Mouse (Mus musculus) forebrain, postnatal 0 days (tissue): ENCODE data around the gene Six6. TPM values are rescaled to one million over a fixed set of nuclear protein-coding genes. Genes with fewer than 3 reads are reported as not detected.

Experiments
- ATAC-seq: fragments of 200-750 bp; cut with Nextera tagmentation; 2 replicates; pipeline ENCODE4 v1.8.0; 2017; ENCODE audit warnings: mild to moderate bottlenecking, moderate library complexity
- DNase-seq: peaks from one replicate; pipeline ENCODE4 v3.0.0-alpha.2; 2015
- H3K27ac ChIP-seq: fragments of 300-500 bp; sonication (generic); 2 replicates; pipeline ENCODE4 v1.5.1; 2014; ENCODE audit warnings: low read depth, mild to moderate bottlenecking, antibody characterized with exemption, low read length, moderate library complexity, mixed read lengths
- H3K27me3 ChIP-seq: fragments of 300-500 bp; sonication (generic); 2 replicates; pipeline ENCODE4 v1.6.1; 2014; ENCODE audit warnings: mild to moderate bottlenecking, low read length, mixed read lengths; ENCODE audit not compliant: insufficient read depth
- H3K36me3 ChIP-seq: fragments of 300-500 bp; sonication (generic); 2 replicates; pipeline ENCODE4 v1.6.1; 2014; ENCODE audit warnings: mild to moderate bottlenecking, moderate library complexity; ENCODE audit not compliant: insufficient read depth
- H3K4me1 ChIP-seq: fragments of 300-500 bp; sonication (generic); 2 replicates; pipeline ENCODE4 v1.6.1; 2014; ENCODE audit warnings: antibody characterized with exemption; ENCODE audit not compliant: insufficient read depth
- H3K4me2 ChIP-seq: fragments of 300-500 bp; sonication (generic); 2 replicates; pipeline ENCODE4 v1.6.1; 2014; ENCODE audit warnings: low read depth, mild to moderate bottlenecking, moderate library complexity
- H3K4me3 ChIP-seq: fragments of 300-500 bp; sonication (generic); 2 replicates; pipeline ENCODE4 v1.5.1; 2014; ENCODE audit warnings: low read depth, low read length, mixed read lengths
- H3K9ac ChIP-seq: fragments of 300-500 bp; sonication (generic); 2 replicates; pipeline ENCODE4 v1.6.1; 2014; ENCODE audit warnings: mild to moderate bottlenecking
- H3K9me3 ChIP-seq: fragments of 300-500 bp; sonication (generic); 2 replicates; pipeline ENCODE4 v1.6.1; 2016; ENCODE audit warnings: low read length
- CTCF ChIP-seq: sonication (generic); IDR thresholded peaks from 2 replicates; pipeline ENCODE4 v1.5.1; 2016; ENCODE audit warnings: antibody characterized with exemption, control low read depth, low read depth
- WGBS: fragments of 180-500 bp; shearing (Covaris S2); extraction: QIAGEN DNeasy Blood & Tissue Kit; methylation state at CpG from one replicate; pipeline ENCODE4 v1.1.7; 2014; 5-methylcytosine and 5-hydroxymethylcytosine counted together
- polyA plus RNA-seq: library from polyadenylated mRNA; unstranded; fragments of >200 nt; fragmentation: Nextera tagmentation; extraction: Ambion mirVana; gene quantifications from 2 replicates; pipeline ENCODE4 v1.2.1, GENCODE M21; 2015
- total RNA-seq: library from RNA; depleted of rRNA; stranded (reverse); fragments of >200 nt; gene quantifications from 2 replicates; pipeline ENCODE4 v1.2.3, GENCODE M21; 2014

The Six6 gene
- total and polyA plus RNA-seq, 2 experiments from 2014 or later, result 0.77 to 4.0 TPM

DNA sequence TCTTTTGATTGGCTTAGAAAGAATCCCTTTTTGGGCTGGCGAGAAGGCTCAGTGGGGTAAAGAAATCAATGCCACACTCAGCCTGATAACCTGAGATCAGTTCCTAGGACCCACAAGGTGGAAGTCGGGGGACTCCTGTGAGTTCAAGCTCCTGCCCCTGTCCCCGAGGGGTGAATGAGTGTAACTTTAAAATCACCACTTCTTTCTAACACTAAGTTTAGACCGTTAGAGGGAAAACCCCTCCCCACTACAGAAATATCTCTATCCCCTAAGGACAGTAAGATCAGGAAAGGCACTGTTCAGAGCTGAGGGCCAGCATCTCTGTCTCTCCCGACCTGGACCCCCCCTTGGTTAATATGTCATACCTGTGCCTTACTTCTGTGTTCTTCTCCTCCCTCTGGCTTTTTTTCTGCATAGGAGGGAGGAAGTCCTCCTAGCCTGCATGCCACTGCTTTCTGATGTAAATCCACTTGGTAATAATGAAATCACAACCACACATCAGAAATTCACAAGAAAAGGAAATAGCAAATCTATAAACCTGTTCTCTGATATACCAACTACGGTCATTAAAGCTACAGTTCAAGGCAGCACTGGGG, 18.2 kb downstream of the Six6 start:
- DNase-seq (no peak), ATAC-seq (no peak)
- H3K9me3 ChIP-seq, result no peaks in the 10 kb centered on the region
- WGBS, result 78% methylated on average over 6 of the region's 6 CpGs
- peaks cover 12% of the 10 kb centered on the region for H3K27me3 ChIP-seq
- H3K27ac ChIP-seq, result no peak overlapping the region
- no peaks in the 10 kb centered on the region for H3K36me3 ChIP-seq
- H3K4me1 ChIP-seq, result no peaks in the 10 kb centered on the region
- H3K4me2 ChIP-seq, result no peak overlapping the region
- no peak for TF ChIP-seq CTCF
- H3K4me3 ChIP-seq, result no peak overlapping the region
- no peak overlapping the region for H3K9ac ChIP-seq

DNA sequence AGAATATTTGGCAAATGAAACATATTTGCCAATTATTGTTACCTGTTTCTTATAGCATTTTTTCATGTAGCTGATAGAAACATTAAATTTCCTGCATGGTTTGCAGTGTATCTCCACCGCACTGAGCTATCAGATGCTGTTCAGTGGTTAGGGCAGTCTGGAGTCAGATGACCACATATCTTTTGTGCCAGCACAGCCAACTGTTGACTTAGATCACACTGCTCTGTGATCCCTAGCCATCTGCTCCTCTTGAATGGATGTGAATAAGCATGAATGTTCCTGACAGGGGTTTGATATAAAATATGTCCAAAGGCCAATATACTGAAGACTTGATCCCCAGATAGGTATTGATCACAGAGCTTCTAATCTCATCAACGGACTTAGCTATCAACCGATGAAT, 18.8 kb downstream of the Six6 start:
- ATAC-seq (no peak), DNase-seq (no peak)
- Histone ChIP-seq H3K27me3 (peaks cover 7% of the 10 kb centered on the region), H3K9ac (no peak overlapping the region), H3K4me2 (no peak overlapping the region), H3K36me3 (no peaks in the 10 kb centered on the region), H3K4me3 (no peak overlapping the region), H3K27ac (no peak overlapping the region), H3K4me1 (no peaks in the 10 kb centered on the region), H3K9me3 (no peaks in the 10 kb centered on the region)
- no peak for TF ChIP-seq CTCF
- WGBS, result 98% methylated on average over 3 of the region's 3 CpGs

DNA sequence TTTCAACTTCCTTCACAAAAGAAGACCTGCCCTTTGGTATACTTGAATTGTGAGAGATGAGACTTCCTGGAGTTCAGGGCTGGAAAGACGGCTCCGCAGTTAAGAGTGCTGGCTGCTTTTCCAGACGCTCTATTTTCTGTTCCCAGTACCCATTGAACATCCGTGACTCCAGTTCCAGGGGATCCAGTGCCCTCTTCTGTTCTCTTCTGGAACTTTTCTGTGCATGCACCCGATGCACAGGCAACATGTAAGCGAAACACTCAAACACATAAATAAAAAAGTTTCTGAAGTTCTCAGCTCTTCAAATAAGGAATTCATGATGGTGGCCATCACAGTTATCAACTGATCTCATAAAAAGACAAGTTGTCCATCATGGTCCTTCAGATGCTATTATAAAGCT, 23.1 kb downstream of the Six6 start:
- Histone ChIP-seq H3K4me3 (no peak overlapping the region), H3K4me2 (no peak overlapping the region), H3K36me3 (no peaks in the 10 kb centered on the region), H3K27ac (no peak overlapping the region), H3K9me3 (no peaks in the 10 kb centered on the region), H3K27me3 (no peaks in the 10 kb centered on the region; the same call in 1 of the 2 replicates), H3K4me1 (no peaks in the 10 kb centered on the region), H3K9ac (no peak overlapping the region)
- 63% methylated on average over 6 of the region's 6 CpGs for WGBS
- no peak for DNase-seq
- no peak for ATAC-seq
- no peak for TF ChIP-seq CTCF

GRCm38 (mm10) chr12:72967541-72967940, 27.8 kb downstream of the Six6 start:
- no peak overlapping the region for H3K4me2 ChIP-seq
- no peak for TF ChIP-seq CTCF
- no peak for DNase-seq
- no peak overlapping the region for H3K27ac ChIP-seq
- H3K27me3 ChIP-seq, result peaks cover 6% of the 10 kb centered on the region
- 86% methylated on average over 7 of the region's 7 CpGs for WGBS
- no peak overlapping the region for H3K4me3 ChIP-seq
- no peak overlapping the region for H3K9ac ChIP-seq
- no peaks in the 10 kb centered on the region for H3K9me3 ChIP-seq
- H3K36me3 ChIP-seq, result no peaks in the 10 kb centered on the region
- no peak for ATAC-seq
- no peaks in the 10 kb centered on the region for H3K4me1 ChIP-seq

GRCm38 (mm10) chr12:72970620-72971019, 30.9 kb downstream of the Six6 start:
- Histone ChIP-seq H3K4me3 (no peak overlapping the region), H3K9ac (no peak overlapping the region), H3K9me3 (no peaks in the 10 kb centered on the region), H3K27me3 (peaks cover 15% of the 10 kb centered on the region), H3K27ac (no peak overlapping the region), H3K4me2 (no peak overlapping the region), H3K4me1 (no peaks in the 10 kb centered on the region), H3K36me3 (no peaks in the 10 kb centered on the region)
- WGBS, result 71% methylated on average over 14 of the region's 14 CpGs
- ATAC-seq, result no peak
- TF ChIP-seq CTCF, result no peak
- DNase-seq, result no peak

- Histone ChIP-seq H3K9ac (no peak overlapping the region), H3K27ac (no peak overlapping the region), H3K4me1 (no peaks in the 10 kb centered on the region), H3K9me3 (no peaks in the 10 kb centered on the region), H3K36me3 (no peaks in the 10 kb centered on the region), H3K27me3 (peaks cover 15% of the 10 kb centered on the region), H3K4me2 (no peak overlapping the region), H3K4me3 (no peak overlapping the region)
- WGBS, result 10% methylated on average over 6 of the region's 6 CpGs
- ATAC-seq (peak; percentile 42; the same call in 1 of the 2 replicates), DNase-seq (peak; percentile 60)
- peak; percentile 73 for TF ChIP-seq CTCF
Measured at GRCm38 (mm10) chr12:72973161-72973560, 33.5 kb downstream of the Six6 start.

- H3K4me1 ChIP-seq, result no peaks in the 10 kb centered on the region
- ATAC-seq (no peak), DNase-seq (no peak)
- H3K27me3 ChIP-seq, result peaks cover 14% of the 10 kb centered on the region
- H3K9me3 ChIP-seq, result no peaks in the 10 kb centered on the region
- WGBS, result 6% methylated on average over 7 of the region's 7 CpGs
- H3K9ac ChIP-seq, result no peak overlapping the region
- no peak overlapping the region for H3K27ac ChIP-seq
- TF ChIP-seq CTCF, result no peak
- H3K36me3 ChIP-seq, result no peaks in the 10 kb centered on the region
- peak overlapping the region; percentile 31 for H3K4me2 ChIP-seq
- H3K4me3 ChIP-seq, result no peak overlapping the region
Measured at GRCm38 (mm10) chr12:72976172-72976571, 36.5 kb downstream of the Six6 start.
